Mouse (Mus musculus) neural tube, embryonic 11.5 days (tissue): ENCODE data around the gene Hoxa13. TPM values are rescaled to one million over a fixed set of nuclear protein-coding genes. Genes with fewer than 3 reads are reported as not detected.
A peak's percentile ranks its signal among the peaks of the same experiment; 100 is the strongest.

Experiments used
- ATAC-seq: fragments of 200-750 bp; cut with Nextera tagmentation; 2 replicates; pipeline ENCODE4 v1.8.0; 2017; ENCODE audit warnings: moderate number of reproducible peaks, mild to moderate bottlenecking, moderate TSS enrichment, moderate library complexity; ENCODE audit not compliant: insufficient read depth, low FRiP score, low TSS enrichment
- DNase-seq: peaks from one replicate; pipeline ENCODE4 v3.0.0-alpha.2; 2015; ENCODE audit warnings: low spot score
- H3K27ac ChIP-seq: fragments of 300-500 bp; sonication (generic); 2 replicates; pipeline ENCODE4 v1.5.1; 2014; ENCODE audit warnings: low read depth, mild to moderate bottlenecking, low read length
- H3K27me3 ChIP-seq: fragments of 300-500 bp; sonication (generic); 2 replicates; pipeline ENCODE4 v1.6.1; 2014; ENCODE audit warnings: mild to moderate bottlenecking, low read length, mixed read lengths; ENCODE audit not compliant: control insufficient read depth, insufficient read depth
- H3K36me3 ChIP-seq: fragments of 300-500 bp; sonication (generic); 2 replicates; pipeline ENCODE4 v1.6.1; 2014; ENCODE audit warnings: mild to moderate bottlenecking, low read length, moderate library complexity, mixed read lengths; ENCODE audit not compliant: control insufficient read depth, insufficient read depth
- H3K4me1 ChIP-seq: fragments of 300-500 bp; sonication (generic); 2 replicates; pipeline ENCODE4 v1.6.1; 2014; ENCODE audit warnings: low read length, mixed read lengths; ENCODE audit not compliant: control insufficient read depth, insufficient read depth
- H3K4me2 ChIP-seq: fragments of 300-500 bp; sonication (generic); 2 replicates; pipeline ENCODE4 v1.6.1; 2014; ENCODE audit warnings: low read depth, mild to moderate bottlenecking, moderate library complexity
- H3K4me3 ChIP-seq: fragments of 300-500 bp; sonication (generic); 2 replicates; pipeline ENCODE4 v1.5.1; 2014; ENCODE audit warnings: low read depth, low read length
- H3K9ac ChIP-seq: fragments of 300-500 bp; sonication (generic); 2 replicates; pipeline ENCODE4 v1.6.1; 2014; ENCODE audit warnings: mild to moderate bottlenecking, low read length
- H3K9me3 ChIP-seq: fragments of 300-500 bp; sonication (generic); 2 replicates; pipeline ENCODE4 v1.6.1; 2016; ENCODE audit warnings: low read length; ENCODE audit not compliant: control insufficient read depth
- WGBS: fragments of 180-500 bp; shearing (Covaris S2); extraction: QIAGEN DNeasy Blood & Tissue Kit; methylation state at CpG from one replicate; pipeline ENCODE4 v1.1.7; 2014; 5-methylcytosine and 5-hydroxymethylcytosine counted together
- polyA plus RNA-seq: library from polyadenylated mRNA; unstranded; fragments of >200 nt; fragmentation: Nextera tagmentation; extraction: Ambion mirVana; gene quantifications from 2 replicates; pipeline ENCODE4 v1.2.1, GENCODE M21; 2014

The Hoxa13 gene
- polyA plus RNA-seq, 1 experiment from 2014 or later, result 0.11 TPM

GRCm38 (mm10) chr6:52215070-52215469 lies 45.6 kb downstream of the Hoxa13 start:
- ATAC-seq, result no peak
- Histone ChIP-seq H3K36me3 (no peaks in the 10 kb centered on the region), H3K4me2 (peak overlapping the region; percentile 99), H3K4me3 (peak overlapping the region; percentile 87), H3K27ac (peak overlapping the region; percentile 100), H3K9me3 (no peaks in the 10 kb centered on the region), H3K27me3 (peaks cover 4% of the 10 kb centered on the region; the same call in 1 of the 2 replicates), H3K9ac (peak overlapping the region; percentile 99), H3K4me1 (peaks cover 21% of the 10 kb centered on the region)
- 10% methylated on average over 3 of the region's 3 CpGs for WGBS
- no peak for DNase-seq

GRCm38 (mm10) chr6:52214271-52214670 lies 46.4 kb downstream of the Hoxa13 start:
- peaks cover 4% of the 10 kb centered on the region; the same call in 1 of the 2 replicates for H3K27me3 ChIP-seq
- DNase-seq, result no peak
- no peaks in the 10 kb centered on the region for H3K36me3 ChIP-seq
- peak overlapping the region; percentile 100 for H3K27ac ChIP-seq
- 11% methylated on average over 5 of the region's 5 CpGs for WGBS
- peaks cover 25% of the 10 kb centered on the region for H3K4me1 ChIP-seq
- H3K9ac ChIP-seq, result peak overlapping the region; percentile 99
- no peaks in the 10 kb centered on the region for H3K9me3 ChIP-seq
- H3K4me2 ChIP-seq, result peak overlapping the region; percentile 99
- ATAC-seq, result no peak
- peak overlapping the region; percentile 87 for H3K4me3 ChIP-seq

- peak within 1 kb of the TSS; percentile 99 for H3K9ac ChIP-seq
- 4% methylated on average over 38 of the region's 38 CpGs for WGBS
- no peaks in the 10 kb centered on the region for H3K9me3 ChIP-seq
- H3K4me2 ChIP-seq, result peak within 1 kb of the TSS; percentile 99
- peak within 1 kb of the TSS; percentile 87 for H3K4me3 ChIP-seq
- peaks cover 28% of the 10 kb centered on the region for H3K4me1 ChIP-seq
- peak; percentile 68 for DNase-seq
- peak within 1 kb of the TSS; percentile 100 for H3K27ac ChIP-seq
- H3K27me3 ChIP-seq, result peaks cover 4% of the 10 kb centered on the region; the same call in 1 of the 2 replicates
- no peaks in the 10 kb centered on the region for H3K36me3 ChIP-seq
- ATAC-seq, result peak; percentile 49; the same call in 1 of the 2 replicates
These were observed 47.3 kb downstream of the Hoxa13 start, which contains the start of the genes Hoxa3 and Gm28308 for GRCm38 (mm10) chr6:52213119-52213986. TSS of gene Hoxa3 (minus strand) at chr6:52213336. TSS of gene Gm28308 (minus strand) at chr6:52213339.

GRCm38 (mm10) chr6:52212556-52213118 lies 48.0 kb downstream of the Hoxa13 start:
- Histone ChIP-seq H3K36me3 (no peaks in the 10 kb centered on the region), H3K4me2 (peak overlapping the region; percentile 99), H3K9me3 (no peaks in the 10 kb centered on the region), H3K27me3 (peaks cover 4% of the 10 kb centered on the region; the same call in 1 of the 2 replicates), H3K4me3 (peak overlapping the region; percentile 87), H3K27ac (peak overlapping the region; percentile 100), H3K9ac (peak overlapping the region; percentile 99), H3K4me1 (peaks cover 23% of the 10 kb centered on the region)
- no peak for ATAC-seq
- 2% methylated on average over 22 of the region's 22 CpGs for WGBS
- DNase-seq, result peak; percentile 48

GRCm38 (mm10) chr6:52211961-52212360 lies 48.7 kb downstream of the Hoxa13 start:
- Histone ChIP-seq H3K9ac (peak overlapping the region; percentile 99), H3K4me2 (peak overlapping the region; percentile 99), H3K4me1 (peaks cover 28% of the 10 kb centered on the region), H3K27me3 (peaks cover 4% of the 10 kb centered on the region; the same call in 1 of the 2 replicates), H3K27ac (peak overlapping the region; percentile 100), H3K36me3 (no peaks in the 10 kb centered on the region), H3K9me3 (no peaks in the 10 kb centered on the region), H3K4me3 (peak overlapping the region; percentile 87)
- under 1% methylated on average over 13 of the region's 13 CpGs for WGBS
- DNase-seq (peak; percentile 50), ATAC-seq (no peak)

GRCm38 (mm10) chr6:52211170-52211935 lies 49.3 kb downstream of the Hoxa13 start:
- Histone ChIP-seq H3K9ac (peak overlapping the region; percentile 99), H3K27ac (peak overlapping the region; percentile 100), H3K27me3 (peaks cover 4% of the 10 kb centered on the region; the same call in 1 of the 2 replicates), H3K4me3 (peak overlapping the region; percentile 87), H3K9me3 (no peaks in the 10 kb centered on the region), H3K4me2 (peak overlapping the region; percentile 99), H3K36me3 (no peaks in the 10 kb centered on the region; the same call in 1 of the 2 replicates), H3K4me1 (peaks cover 33% of the 10 kb centered on the region)
- WGBS, result under 1% methylated on average over 37 of the region's 37 CpGs
- peak; percentile 91 for DNase-seq
- ATAC-seq, result peak; percentile 25

GRCm38 (mm10) chr6:52209685-52210046 lies 51.0 kb downstream of the Hoxa13 start:
- Histone ChIP-seq H3K27ac (peak overlapping the region; percentile 100), H3K4me1 (peaks cover 43% of the 10 kb centered on the region), H3K4me2 (peak overlapping the region; percentile 99), H3K9ac (peak overlapping the region; percentile 99), H3K4me3 (peak overlapping the region; percentile 87), H3K36me3 (peaks cover 7% of the 10 kb centered on the region), H3K27me3 (no peaks in the 10 kb centered on the region), H3K9me3 (no peaks in the 10 kb centered on the region)
- ATAC-seq, result no peak
- DNase-seq, result no peak
- 4% methylated on average over 12 of the region's 12 CpGs for WGBS
